Mouse (Mus musculus) heart, postnatal 36 days (tissue): ENCODE results near the gene Gm5737. TPM values are rescaled to one million over a fixed set of nuclear protein-coding genes. Genes with fewer than 3 reads are reported as not detected.

ENCODE experiments used
- DNase-seq, 2 experiments: peaks; one replicate each; pipeline ENCODE4 v3.0.0; 2021 to 2022
- intact Hi-C: fragments of 180-260 bp; cut with DNase I; formaldehyde crosslinking; loops from one replicate; pipeline ENCODE4 v1.15.1; 2025
- total RNA-seq, 2 experiments: library from RNA; stranded (reverse); gene quantifications; 2 replicates each; pipeline ENCODE4 v1.2.3; 2021

The Gm5737 gene
- total RNA-seq, 2 experiments from 2014 or later = 0.27 TPM; not detected in 1

DNA sequence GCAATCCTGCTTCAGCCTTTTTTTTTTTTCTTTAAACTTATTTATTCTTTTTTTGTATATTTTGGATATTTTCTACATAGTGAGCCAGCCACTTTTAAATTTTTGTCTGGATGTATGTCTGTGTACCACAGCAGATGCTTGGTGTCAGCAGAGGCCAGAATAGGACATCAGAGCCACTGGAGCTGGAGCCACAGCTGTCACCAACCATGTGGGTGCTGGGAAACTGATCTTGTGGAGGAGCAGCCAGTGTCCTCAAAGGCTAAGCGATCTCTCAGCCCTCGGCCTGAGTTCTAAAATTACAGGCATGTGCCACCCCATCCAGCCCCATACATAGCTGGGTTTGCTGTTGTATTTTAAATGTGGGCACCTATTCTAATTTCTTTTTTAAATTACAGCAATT, 27.6 kb downstream of the Gm5737 start:
- DNase-seq = no peak
- intact Hi-C loops = loop anchor here (5.0 to 10.0 kb wide), 5 partner anchors 43 to 278 kb away; partner anchors contain the start of genes Cdr2 and Mfsd13b

DNA sequence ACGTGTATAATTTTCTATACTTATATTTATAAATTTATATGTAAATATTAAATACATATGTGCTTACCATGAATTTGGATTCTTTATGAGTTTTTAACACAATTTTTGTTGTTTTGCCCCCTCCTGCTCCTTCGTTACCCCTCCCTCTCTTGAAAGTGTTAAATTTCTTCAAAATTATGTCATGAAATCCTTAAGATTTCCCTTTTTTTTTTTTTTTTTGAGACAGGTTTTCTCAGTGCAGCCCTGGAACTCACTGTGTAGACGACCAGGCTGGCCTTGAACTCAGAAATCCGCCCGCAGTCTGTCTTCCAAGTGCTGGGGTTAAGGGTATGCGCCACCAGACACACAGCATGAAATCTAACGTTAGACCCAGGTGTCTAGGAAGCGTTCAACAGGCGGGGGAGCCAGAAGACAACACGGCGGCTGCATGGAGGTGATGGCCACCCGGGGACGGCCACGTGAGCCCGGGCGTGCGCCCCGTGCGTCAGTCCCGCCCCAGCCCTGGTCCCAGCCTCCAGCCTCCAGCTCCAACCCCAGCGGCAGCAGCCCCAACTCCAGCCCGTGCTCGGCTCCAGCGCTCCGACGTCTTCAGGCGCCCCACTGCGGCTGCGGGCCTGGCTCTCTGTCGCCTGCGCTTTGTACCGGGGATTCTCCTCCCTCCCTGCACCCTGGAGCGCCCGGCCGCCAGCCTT, 30.3 kb downstream of the Gm5737 start, which contains the start of gene Eef2k:
Gene Eef2k, plus strand, starts transcription at position 487 of the 692 bp plus-strand sequence.
- peak; percentile 87 to 88 for DNase-seq
- intact Hi-C loops = loop anchor here (2.0 to 5.0 kb wide), 3 partner anchors 18 to 55 kb away; no protein-coding TSS in a partner anchor

DNA sequence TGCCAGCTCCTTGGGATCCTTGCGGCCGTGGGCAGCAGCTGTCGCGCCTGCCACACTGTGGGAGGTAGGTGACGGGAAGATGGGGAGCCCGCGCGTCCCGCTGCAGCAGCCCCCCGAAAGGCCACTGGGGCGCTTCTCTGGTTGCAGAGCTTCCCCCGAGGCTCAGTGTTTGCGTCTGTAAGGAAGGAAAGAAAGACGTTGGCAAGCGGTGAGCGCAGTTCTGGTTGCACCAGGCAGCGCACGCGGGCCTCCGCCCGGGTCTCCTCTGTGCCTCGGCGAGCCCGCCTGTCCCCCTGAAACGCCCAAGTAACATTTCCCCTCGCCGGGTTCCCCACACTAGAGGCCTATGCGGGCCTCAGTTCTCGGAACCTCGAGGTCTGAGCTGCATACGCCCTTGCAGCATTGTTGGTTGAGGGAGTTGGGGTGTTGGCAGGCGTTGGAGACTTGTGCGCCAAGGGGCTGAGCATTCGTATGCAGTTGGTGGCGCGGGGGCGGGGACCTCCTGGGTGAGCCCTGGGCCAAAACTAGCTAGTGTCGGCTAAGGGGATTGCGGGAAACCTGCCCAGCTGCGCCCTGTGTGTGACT, 31.0 kb downstream of the Gm5737 start:
- DNase-seq = peak; percentile 83 to 85
- intact Hi-C loops = loop anchor here (2.0 to 5.0 kb wide), 3 partner anchors 18 to 54 kb away; no protein-coding TSS in a partner anchor

DNA sequence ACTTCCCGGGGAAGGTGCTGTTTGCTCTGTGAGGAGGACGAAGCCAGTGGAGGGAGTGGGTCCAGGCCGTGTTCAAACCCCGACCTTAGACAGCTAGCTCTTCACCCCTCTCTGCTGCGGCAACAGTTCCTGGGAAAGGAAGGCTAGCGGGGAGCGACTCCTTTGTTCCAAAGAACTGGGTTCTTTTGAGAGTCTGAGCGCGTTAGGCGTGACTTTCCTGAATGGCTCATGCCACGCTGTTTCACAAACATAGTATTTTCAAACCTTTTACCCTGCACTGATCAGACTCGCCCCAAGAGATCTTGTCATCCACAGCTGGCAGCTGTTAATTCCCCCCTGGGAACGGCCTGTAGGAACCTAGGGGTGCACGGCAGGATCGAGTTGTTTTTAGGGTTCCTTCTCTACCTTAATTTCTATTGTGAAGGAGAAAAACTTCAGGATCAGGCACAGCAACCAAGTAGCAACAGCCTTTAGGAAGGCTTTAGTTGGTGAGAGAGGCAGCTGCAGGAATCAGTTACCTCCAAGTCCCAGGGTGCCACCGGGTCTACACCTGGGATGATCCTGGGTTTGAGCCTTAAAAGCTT, 31.8 kb downstream of the Gm5737 start:
- intact Hi-C loops = loop anchor here (2.0 to 5.0 kb wide), 3 partner anchors 17 to 53 kb away; no protein-coding TSS in a partner anchor
- peak in 1 of 2 experiments; percentile 29 for DNase-seq

DNA sequence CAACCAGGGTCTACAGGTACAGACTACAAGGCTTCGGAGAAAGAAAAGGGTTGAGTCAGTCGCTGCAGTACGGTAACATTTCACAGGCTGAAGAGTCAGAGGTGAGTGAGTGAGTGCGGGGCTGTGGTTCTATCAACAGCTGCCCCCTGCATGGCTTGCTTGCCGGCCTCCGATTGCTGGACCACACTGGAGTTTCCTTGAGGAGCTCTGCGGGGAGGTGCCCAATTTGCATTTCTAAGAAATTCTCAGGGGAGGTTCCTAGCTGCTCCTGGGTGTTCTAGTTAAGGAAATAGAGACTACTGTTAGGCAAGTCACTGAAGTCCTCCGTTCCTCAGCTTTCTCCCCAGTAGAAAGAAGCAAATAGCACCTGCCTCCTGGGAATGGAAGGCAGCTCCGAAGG, 32.5 kb downstream of the Gm5737 start:
- intact Hi-C loops = loop anchor here (5.0 kb wide), 2 partner anchors 38 to 53 kb away; no protein-coding TSS in a partner anchor
- no peak for DNase-seq

DNA sequence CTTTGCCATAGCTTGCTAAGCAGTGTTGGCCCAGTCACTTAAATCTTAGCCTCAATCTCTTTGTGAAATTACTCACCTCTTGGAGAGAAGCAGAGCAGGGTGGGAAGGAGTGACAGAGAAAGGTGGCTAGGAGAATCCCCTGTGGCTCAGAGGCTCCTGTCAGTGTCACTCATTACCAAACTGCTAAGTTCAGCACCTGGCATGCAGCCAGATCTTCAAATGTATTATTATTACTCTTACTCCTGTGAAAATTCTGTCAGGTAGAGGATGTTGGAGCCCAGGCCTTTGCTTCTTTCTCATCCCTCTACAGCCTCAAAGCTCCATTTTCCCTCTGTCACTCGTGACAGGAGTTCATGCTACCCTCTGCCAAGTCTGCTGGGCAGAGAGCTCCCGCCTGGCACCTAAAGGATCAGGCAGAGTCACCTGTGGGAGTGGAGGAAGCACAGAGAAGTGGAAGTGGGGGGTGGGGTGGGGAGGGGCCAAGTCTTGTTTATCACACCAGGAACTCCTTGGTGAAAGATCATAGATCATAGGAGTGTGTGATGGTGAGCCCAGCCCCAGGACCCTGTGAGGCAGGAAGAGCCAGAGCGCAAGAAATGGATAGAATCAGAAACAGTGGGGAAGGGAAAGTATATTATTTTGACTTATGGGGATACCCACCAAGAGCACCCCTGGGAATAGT, 36.8 kb downstream of the Gm5737 start:
- intact Hi-C loops = no loop called here
- no peak for DNase-seq

DNA sequence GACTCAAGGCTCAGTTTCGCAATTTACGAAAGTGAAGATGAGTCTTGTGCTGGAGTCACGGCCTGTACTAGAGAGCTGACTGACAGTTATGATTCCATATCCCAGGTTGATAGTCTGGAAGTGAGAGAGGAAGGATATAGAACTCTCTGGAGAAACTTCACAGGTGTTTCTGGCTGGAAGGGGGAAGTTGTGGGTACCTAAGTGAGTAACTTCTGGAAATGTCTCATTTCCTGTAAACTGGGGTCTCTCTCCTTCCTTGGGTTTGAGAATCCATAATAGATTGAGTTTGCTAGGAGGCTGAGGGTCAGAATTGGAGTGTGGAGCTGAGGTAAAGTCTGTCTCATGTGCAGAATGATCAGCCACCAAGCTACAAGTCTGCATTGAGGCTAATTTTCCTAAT, 38.0 kb downstream of the Gm5737 start:
- intact Hi-C loops = no loop called here
- no peak for DNase-seq

DNA sequence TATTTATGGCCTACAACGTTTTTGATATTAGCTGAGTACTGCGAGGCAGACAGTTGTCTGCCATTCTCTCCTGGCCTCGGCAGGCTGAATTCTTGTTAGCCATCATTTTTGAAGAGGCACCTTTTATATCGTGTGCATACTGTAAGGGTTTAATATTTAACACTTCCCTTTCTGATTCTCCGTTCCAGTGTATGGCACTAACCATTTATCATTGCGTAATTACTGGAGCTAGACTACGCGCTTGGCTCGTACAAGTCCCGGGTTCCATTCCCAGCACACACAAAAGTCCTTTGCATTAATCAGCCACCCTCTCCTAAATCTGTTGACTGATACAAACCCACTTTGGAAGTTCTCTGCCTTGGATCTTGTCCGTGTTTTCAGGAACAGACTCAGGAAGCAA, 47.7 kb downstream of the Gm5737 start:
- intact Hi-C loops = loop anchor here (2.0 kb wide), 1 partner anchor 17 kb away; the partner anchor contains the start of gene Eef2k
- no peak for DNase-seq

DNA sequence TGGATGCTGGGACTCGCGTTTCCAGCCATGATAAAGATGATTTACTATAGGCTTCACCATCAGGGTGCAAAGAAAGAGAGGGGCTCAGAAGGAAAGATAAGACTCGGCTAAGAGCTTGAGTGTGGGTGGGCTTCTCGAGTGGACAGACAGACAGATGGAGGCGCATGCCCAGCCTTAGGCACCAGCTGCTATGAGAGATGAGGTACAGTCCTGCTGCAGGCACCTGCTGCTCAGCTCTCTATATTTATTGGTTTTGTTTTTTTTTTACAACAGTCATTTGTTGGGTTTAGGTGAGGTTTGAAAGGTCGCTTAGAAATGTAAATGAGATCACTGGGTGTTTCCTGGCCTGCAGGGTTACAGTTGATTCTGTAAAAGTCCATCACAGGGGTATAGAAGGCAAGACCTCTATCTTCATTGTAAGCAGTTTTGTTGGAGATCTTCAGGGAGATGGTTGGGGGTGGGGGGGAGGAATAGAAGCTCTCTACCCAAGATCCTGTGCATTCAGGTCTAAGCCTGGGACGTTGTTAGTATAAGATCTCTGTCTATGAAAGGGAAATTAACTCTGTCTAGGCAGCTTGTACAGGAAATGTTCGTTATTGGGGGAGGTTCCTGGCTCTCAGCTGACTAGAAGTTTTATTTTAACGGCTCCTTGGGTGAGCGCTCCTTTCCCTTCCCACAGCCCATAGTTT, 48.8 kb downstream of the Gm5737 start:
- no peak for DNase-seq
- intact Hi-C loops = loop anchor here (2.0 kb wide), 1 partner anchor 18 kb away; the partner anchor contains the start of gene Eef2k

DNA sequence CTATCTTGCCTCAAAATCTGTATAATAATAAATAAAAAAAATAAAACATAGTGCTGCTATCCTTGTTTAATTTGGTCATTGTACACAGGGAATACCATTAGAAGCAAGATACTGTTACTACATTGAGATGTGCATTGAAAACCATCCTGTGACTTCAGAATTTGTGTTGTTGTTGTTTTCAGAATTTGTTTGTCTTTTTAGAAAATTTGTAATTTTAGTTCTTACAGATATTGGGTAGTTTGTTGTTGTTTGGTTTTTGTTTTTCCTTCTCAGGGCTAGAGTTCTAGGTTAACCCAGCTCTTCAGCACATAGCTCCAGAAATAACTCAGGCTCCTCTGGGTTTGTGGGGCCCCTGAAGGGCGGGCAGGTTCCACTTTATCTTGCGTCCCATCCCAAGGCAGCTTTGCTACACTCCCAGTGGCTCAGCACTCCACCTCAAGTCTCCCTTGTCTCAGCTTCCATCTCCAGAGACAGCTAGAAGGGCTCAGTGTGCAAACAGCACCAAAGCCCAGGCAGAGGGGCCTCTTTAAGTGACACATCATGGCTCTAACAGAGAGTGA, 49.4 kb downstream of the Gm5737 start:
- intact Hi-C loops = loop anchor here (2.0 kb wide), 1 partner anchor 19 kb away; the partner anchor contains the start of gene Eef2k
- no peak for DNase-seq

DNA sequence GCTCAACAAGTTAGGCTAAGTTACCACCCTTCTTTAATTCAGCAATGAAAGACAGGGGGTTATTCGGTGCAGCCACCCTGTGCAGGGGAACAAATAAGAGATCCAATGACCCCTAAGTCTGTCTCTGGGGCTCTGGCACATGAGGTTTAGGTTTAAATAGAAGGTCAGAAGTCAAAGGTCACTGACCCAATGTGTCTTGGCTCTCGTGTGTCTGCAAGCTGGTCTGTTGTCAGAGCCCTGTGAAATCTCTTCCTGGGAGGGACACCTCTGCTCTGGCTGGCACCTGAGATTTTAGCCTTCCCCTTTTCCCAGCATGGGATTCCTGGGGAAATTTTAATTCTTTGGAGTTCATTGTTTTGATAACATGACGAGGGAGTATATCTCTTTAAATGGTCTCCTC, 50.0 kb downstream of the Gm5737 start:
- DNase-seq = no peak
- intact Hi-C loops = no loop called here

DNA sequence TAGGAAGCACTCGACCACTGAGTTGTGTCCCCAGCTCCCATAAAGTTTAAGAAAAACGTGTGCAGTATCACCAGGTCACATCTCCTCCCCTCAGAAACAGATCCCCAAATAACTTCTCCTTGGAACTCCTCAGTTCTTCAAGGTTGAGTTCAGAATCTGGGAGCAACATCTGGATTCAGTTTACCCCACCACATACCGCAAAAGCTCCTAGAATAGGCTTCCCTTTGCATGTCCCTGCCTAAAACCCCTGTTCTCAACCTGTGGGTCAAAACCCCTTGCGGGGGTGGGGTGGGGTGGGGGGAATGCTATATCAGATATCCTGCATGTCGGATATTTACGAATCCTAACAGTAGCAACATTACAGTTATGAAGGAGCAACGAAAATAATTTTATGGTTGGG, 50.5 kb downstream of the Gm5737 start:
- intact Hi-C loops = no loop called here

DNA sequence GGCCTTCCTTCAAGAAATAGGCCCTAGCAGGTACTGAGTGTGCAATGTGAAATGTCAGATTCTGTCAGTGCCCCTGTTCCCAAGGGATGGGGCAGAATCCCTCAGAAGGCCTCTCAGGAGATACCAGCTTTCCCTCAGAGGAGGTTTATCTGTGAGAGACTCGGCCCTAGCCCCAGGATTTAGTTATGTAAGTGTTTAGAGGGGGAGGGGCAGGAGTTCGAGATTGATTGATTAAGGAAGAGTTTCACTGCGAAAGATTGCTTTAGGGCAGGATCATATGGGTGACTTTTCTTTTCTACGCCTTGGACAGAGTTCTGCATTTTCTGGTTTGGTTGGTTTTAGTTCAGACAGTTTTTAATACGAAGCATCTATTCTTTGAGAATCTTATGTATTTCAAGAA, 51.3 kb downstream of the Gm5737 start:
- no peak for DNase-seq
- intact Hi-C loops = no loop called here

More for the DNA sequence above, 50.5 kb downstream of the Gm5737 start:
- no peak for DNase-seq

DNA sequence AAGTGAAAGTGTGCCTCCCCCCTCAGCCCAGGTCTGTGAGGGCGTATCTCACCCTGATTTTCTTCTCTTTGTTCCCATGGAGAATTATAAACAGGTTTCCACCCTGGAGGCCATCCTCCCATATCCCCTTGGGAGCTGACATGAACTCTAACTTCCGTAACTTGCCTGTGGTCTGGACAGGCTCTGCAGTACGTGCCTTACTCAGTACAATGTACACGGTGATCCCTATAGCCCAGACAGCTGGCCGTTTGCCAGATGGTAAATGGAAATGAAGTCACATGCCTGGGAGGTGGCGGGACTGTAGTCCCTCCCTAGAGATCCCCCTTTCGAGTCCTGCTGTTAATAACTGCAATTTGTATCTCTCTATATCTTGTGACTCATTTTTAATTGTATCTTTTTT, 52.9 kb downstream of the Gm5737 start:
- DNase-seq = peak; percentile 52 to 54

DNA sequence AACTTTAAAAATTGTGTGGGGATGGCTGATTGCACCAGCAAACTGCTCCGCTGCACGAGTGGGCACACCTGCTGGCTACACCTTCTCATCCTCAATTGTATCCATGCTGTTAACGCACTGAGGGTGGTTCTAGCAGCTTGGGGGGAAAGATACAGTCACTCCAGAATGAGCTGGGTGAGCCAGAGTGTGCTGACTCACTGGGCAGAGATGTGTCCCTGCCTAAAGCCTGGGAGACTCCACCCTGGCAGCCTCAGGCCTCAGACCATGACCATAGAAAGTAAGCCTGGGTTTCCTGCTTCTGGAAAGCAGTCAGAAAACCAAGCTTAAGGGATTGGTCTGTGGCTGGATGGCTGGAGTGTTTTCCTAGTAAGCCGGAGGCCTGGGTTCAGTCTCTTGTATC, 53.7 kb downstream of the Gm5737 start:
- intact Hi-C loops = no loop called here
- peak; percentile 31 to 40 for DNase-seq

More for the DNA sequence above, 52.9 kb downstream of the Gm5737 start:
- intact Hi-C loops = no loop called here

DNA sequence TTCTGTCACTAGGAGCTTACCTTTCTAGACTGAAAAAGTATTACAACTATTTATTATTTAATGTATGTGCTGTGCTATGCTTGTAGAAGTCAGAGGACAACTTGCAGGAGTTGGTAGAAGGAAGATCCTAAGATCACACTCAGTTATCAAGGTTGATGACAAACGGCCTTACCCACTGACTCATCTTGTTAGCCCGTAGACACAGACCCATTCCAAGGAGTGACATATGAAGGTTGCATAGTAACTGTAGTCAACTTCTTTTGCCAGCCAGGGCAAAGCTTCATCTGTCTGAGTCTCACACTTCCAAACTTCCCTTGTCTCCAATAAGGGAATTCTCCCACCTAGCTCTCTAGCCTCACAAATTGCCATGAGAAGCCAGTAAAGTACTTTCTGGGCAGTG, 54.5 kb downstream of the Gm5737 start:
- intact Hi-C loops = no loop called here
- no peak for DNase-seq

DNA sequence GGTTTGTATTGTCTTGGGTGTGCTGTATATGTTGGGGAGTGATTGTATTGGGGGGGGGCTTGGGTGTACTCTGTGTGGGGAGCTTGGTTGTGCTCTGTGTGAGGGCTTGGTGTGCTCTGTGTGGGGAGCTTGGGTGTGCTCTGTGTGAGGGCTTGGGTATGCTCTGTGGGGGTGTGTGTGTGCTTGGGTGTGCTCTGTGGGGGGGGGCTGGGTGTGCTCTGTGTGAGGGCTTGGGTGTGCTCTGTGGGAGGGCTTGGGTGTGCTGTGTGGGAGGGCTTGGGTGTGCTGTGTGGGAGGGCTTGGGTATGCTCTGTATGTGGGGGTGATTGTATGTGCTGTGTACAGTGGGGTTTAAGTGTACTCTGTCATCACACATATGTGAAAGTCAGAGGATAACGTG, 55.6 kb downstream of the Gm5737 start:
- intact Hi-C loops = no loop called here

DNA sequence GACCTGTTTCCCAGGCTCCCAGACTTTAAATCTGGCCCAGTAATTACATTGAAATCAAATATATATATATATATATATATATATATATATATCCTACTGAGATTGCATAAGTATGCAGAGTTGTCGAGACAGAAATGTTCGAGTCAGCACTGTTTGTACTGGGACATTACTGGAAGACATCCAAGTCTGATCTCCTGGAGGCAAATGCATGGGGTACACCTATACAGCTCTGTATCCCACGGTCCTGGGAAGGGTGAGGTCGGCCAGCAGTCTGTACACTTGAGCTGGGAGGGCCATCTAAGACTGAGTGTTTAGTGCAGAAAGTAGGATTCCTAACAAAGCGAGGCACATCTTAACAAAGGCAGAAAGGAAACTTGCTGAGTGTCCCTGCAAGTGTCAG, 57.7 kb downstream of the Gm5737 start:
- intact Hi-C loops = no loop called here
- DNase-seq = no peak

More for the DNA sequence above, 55.6 kb downstream of the Gm5737 start:
- DNase-seq = no peak

DNA sequence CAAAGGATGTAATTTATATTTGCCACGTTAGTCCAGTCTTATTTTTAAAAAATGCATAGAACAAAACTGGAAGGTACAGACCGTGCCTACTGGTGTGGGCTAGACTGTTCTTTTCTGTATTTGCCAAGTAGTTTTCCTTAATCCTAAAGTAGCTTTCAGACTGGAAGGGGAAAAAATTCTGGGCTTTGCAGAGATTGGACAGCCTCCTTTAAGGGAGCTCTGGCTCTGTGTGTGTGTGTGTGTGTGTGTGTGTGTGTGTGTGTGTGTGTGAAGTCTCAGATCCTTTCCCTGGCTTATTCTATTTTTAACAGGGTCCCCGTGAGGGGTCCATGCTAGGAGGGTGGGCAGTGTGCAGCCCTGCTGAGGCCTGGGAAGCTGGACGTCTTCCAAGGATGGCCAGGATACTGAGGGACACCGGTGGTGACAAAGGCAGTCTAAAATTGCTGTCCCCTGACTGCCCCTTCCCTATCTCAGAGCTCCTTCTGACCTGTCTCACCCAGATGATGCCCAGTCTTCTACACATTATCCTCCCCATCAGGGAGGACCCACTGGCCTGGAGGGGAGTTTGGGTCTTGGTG, 58.4 kb downstream of the Gm5737 start:
- DNase-seq = no peak
- intact Hi-C loops = no loop called here
